Comparison of ENCODE assay signal across 19 mouse cellular contexts in the genomic region with DNA sequence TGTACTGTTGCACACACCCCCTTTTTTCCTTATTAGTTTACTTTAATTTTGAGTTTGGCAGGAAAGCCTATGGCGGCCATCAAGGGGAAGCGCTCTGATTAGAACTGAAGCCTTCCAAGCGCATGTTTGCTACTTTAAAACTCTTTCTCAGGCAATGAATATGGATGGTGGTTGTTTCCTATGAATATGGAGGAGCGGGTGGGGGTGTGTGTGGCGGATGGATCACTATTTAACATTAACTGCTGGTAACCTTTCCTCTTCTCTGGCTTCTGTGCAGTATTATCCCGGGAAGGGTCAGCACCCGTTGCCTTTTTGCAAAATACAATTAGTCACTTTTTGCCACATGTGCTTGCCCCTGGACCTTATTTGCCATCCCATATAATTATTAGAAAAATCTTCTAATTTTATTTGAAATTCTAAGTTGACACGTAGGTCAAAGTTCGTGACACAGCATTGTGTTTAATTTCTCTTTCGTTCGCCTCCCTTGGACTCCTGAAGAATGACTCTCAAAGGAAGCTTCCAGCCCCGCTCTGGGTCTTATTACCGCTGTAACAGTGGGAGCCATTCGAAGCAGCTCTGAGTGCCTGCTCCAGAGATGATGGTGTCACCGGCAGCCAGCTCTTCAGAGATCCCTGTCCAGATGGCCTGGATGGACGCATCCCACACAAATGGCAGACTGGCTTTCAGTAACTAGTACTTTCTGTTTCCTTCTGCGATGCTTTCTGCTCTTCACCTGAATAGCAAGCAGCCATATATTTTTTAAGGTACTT.
DNase-seq lines count a peak whose midpoint lies in the region; ATAC-seq lines count a peak whose summit lies in the region.
"Had no signal": no experiment of that assay in that cellular context is flagged by ENCODE, and none has a peak within 500 bp of the region (broad histone marks: within the 10 kb centered on the region; RNA-seq: fewer than 3 reads in every experiment).

No protein-coding gene starts in this region.

- H3K9ac ChIP-seq in kidney, embryonic 14.5 days (ENCODE audit: low read depth, low read length): no peak overlapping the region
- H3K9ac ChIP-seq: embryonic facial prominence, embryonic 15.5 days; intestine, embryonic 15.5 days had no signal

- no peaks in the 10 kb centered on the region for H3K9me3 ChIP-seq in kidney, embryonic 14.5 days (ENCODE audit: control insufficient read depth, low read length)
- H3K9me3 ChIP-seq: embryonic facial prominence, embryonic 15.5 days; heart, embryonic 12.5 days; intestine, embryonic 15.5 days; midbrain, embryonic 12.5 days; neural tube, embryonic 15.5 days had no signal

- no peaks in the 10 kb centered on the region for H3K36me3 ChIP-seq in kidney, embryonic 14.5 days (ENCODE audit: control insufficient read depth, insufficient read depth, low read length)
- H3K36me3 ChIP-seq: embryonic facial prominence, embryonic 15.5 days; heart, embryonic 12.5 days; intestine, embryonic 15.5 days; midbrain, embryonic 12.5 days; neural tube, embryonic 15.5 days had no signal

- no peaks in the 10 kb centered on the region for H3K27me3 ChIP-seq in kidney, embryonic 14.5 days (ENCODE audit: control insufficient read depth, insufficient read depth, low read length)
- H3K27me3 ChIP-seq: embryonic facial prominence, embryonic 15.5 days had no signal

- DNase-seq in cerebellum, postnatal 10 days: peak; percentile 44 to 52
- DNase-seq in cerebellum, postnatal 36 days: no peak
- peak; percentile 25 for DNase-seq in kidney, adult 11 months
- DNase-seq in thymus, postnatal 14 days: peak; percentile 29
- DNase-seq in thymus, postnatal 25 days: no peak
- no peak for DNase-seq in left cerebral cortex, adult 18-20 months (ENCODE audit: low spot score in 2 of 2)
- DNase-seq: adrenal gland, adult 2 months; kidney, postnatal 4 days; liver; lung, adult 18-20 months had no signal

- no peak overlapping the region for H3K27ac ChIP-seq in kidney, embryonic 14.5 days (ENCODE audit: low read depth, low read length)
- H3K27ac ChIP-seq: embryonic facial prominence, embryonic 15.5 days; intestine, embryonic 15.5 days; midbrain, embryonic 12.5 days; neural tube, embryonic 15.5 days had no signal

- 69% methylated on average over 17 of the region's 17 CpGs for WGBS in kidney, embryonic 14.5 days

- no peaks in the 10 kb centered on the region for H3K4me1 ChIP-seq in kidney, embryonic 14.5 days (ENCODE audit: control insufficient read depth, insufficient read depth, low read length)
- H3K4me1 ChIP-seq: intestine, embryonic 15.5 days had no signal

- no peak for ATAC-seq in kidney, embryonic 14.5 days (ENCODE audit: low FRiP score, low TSS enrichment)
- ATAC-seq in megakaryocyte progenitor cell, adult 5-6 weeks (replicated peaks; ENCODE audit: poor library complexity): no peak
- ATAC-seq: forebrain, embryonic 16.5 days; intestine, embryonic 15.5 days had no signal

- H3K4me3 ChIP-seq in kidney, embryonic 14.5 days (ENCODE audit: low read length): no peak overlapping the region
- H3K4me3 ChIP-seq: myocyte had no signal

- no peak overlapping the region for H3K4me2 ChIP-seq in kidney, embryonic 14.5 days (replicated peaks; ENCODE audit: low read depth, low read length)

Comparison
In these comparisons a context has a peak if more than half of its experiments do, and no peak if none do; other contexts are left out.
1. DNase-seq: peak in cerebellum, postnatal 10 days (2 of 2), kidney, adult 11 months (single experiment) and thymus, postnatal 14 days (single experiment); none in cerebellum, postnatal 36 days (0 of 2), thymus, postnatal 25 days (single experiment) and left cerebral cortex, adult 18-20 months (0 of 2).